Mouse (Mus musculus) lung, embryonic 14.5 days (tissue): ENCODE measurements at regions not wholly inside any gene's neighbourhood (a gene's known extent, or its start where the extent isn't known, plus 50 kb on each side); places are given as distances from the start of the nearest gene placed in this dataset.

Experiments used
- ATAC-seq: fragments of 200-750 bp; cut with Nextera tagmentation; 2 replicates; pipeline ENCODE4 v1.8.0; 2017; ENCODE audit warnings: mild to moderate bottlenecking, moderate TSS enrichment, moderate library complexity; ENCODE audit not compliant: insufficient read depth
- DNase-seq: peaks from one replicate; pipeline ENCODE4 v3.0.0-alpha.2; 2015
- H3K27ac ChIP-seq: fragments of 300-500 bp; sonication (generic); 2 replicates; pipeline ENCODE4 v1.5.1; 2014; ENCODE audit warnings: low read depth, mild to moderate bottlenecking, moderate library complexity
- H3K27me3 ChIP-seq: fragments of 300-500 bp; sonication (generic); 2 replicates; pipeline ENCODE4 v1.6.1; 2014; ENCODE audit warnings: low read length, control low read depth; ENCODE audit not compliant: insufficient read depth
- H3K36me3 ChIP-seq: fragments of 300-500 bp; sonication (generic); 2 replicates; pipeline ENCODE4 v1.6.1; 2014; ENCODE audit warnings: control low read depth; ENCODE audit not compliant: insufficient read depth
- H3K4me1 ChIP-seq: fragments of 300-500 bp; sonication (generic); 2 replicates; pipeline ENCODE4 v1.6.1; 2014; ENCODE audit warnings: antibody characterized with exemption, control low read depth; ENCODE audit not compliant: insufficient read depth
- H3K4me2 ChIP-seq: fragments of 300-500 bp; sonication (generic); 2 replicates; pipeline ENCODE4 v1.6.1; 2014; ENCODE audit warnings: mild to moderate bottlenecking
- H3K4me3 ChIP-seq: fragments of 300-500 bp; sonication (generic); 2 replicates; pipeline ENCODE4 v1.5.1; 2014; ENCODE audit warnings: low read depth, low read length
- H3K9ac ChIP-seq: fragments of 300-500 bp; sonication (generic); 2 replicates; pipeline ENCODE4 v1.6.1; 2014
- H3K9me3 ChIP-seq: fragments of 300-500 bp; sonication (generic); 2 replicates; pipeline ENCODE4 v1.6.1; 2016; ENCODE audit warnings: low read depth, low read length, control low read depth
- CTCF ChIP-seq: IDR thresholded peaks from 2 replicates; pipeline ENCODE4 v1.5.1; 2016; ENCODE audit warnings: antibody characterized with exemption, low read depth
- WGBS: fragments of 180-500 bp; shearing (Covaris S2); extraction: QIAGEN DNeasy Blood & Tissue Kit; methylation state at CpG from one replicate; pipeline ENCODE4 v1.1.7; 2014; 5-methylcytosine and 5-hydroxymethylcytosine counted together

GRCm38 (mm10) chr8:128261367-128261766 lies 97.0 kb upstream of the Nrp1 start:
- TF ChIP-seq CTCF, result no peak
- no peak for ATAC-seq
- 92% methylated on average over 3 of the region's 3 CpGs for WGBS

GRCm38 (mm10) chr8:128263251-128263947 lies 95.0 kb upstream of the Nrp1 start:
- H3K4me3 ChIP-seq, result no peak overlapping the region
- no peak overlapping the region for H3K9ac ChIP-seq
- H3K27ac ChIP-seq, result peak overlapping the region; percentile 65; the same call in 1 of the 2 replicates
- peak; percentile 62 for ATAC-seq
- 30% methylated on average over 9 of the region's 9 CpGs for WGBS
- H3K27me3 ChIP-seq, result no peaks in the 10 kb centered on the region
- H3K4me2 ChIP-seq, result no peak overlapping the region
- peaks cover 33% of the 10 kb centered on the region for H3K4me1 ChIP-seq
- no peak for TF ChIP-seq CTCF
- no peaks in the 10 kb centered on the region for H3K36me3 ChIP-seq
- peak; percentile 84 for DNase-seq
- H3K9me3 ChIP-seq, result no peaks in the 10 kb centered on the region

More at GRCm38 (mm10) chr8:128261367-128261766, 97.0 kb upstream of the Nrp1 start:
- no peaks in the 10 kb centered on the region for H3K9me3 ChIP-seq
- no peak overlapping the region for H3K4me2 ChIP-seq
- no peak overlapping the region for H3K4me3 ChIP-seq
- peaks cover 14% of the 10 kb centered on the region for H3K4me1 ChIP-seq
- H3K27ac ChIP-seq, result no peak overlapping the region
- no peak for DNase-seq
- no peaks in the 10 kb centered on the region for H3K27me3 ChIP-seq
- no peaks in the 10 kb centered on the region for H3K36me3 ChIP-seq
- H3K9ac ChIP-seq, result no peak overlapping the region

GRCm38 (mm10) chr8:128267261-128267660 lies 91.1 kb upstream of the Nrp1 start:
- H3K4me1 ChIP-seq, result peaks cover 37% of the 10 kb centered on the region
- H3K9me3 ChIP-seq, result no peaks in the 10 kb centered on the region
- no peaks in the 10 kb centered on the region for H3K36me3 ChIP-seq
- peak overlapping the region; percentile 59 for H3K27ac ChIP-seq
- H3K27me3 ChIP-seq, result no peaks in the 10 kb centered on the region
- DNase-seq (peak; percentile 56), ATAC-seq (peak; percentile 35; the same call in 1 of the 2 replicates)
- H3K4me2 ChIP-seq, result no peak overlapping the region
- no peak for TF ChIP-seq CTCF
- no peak overlapping the region for H3K4me3 ChIP-seq
- 28% methylated on average over 4 of the region's 4 CpGs for WGBS
- H3K9ac ChIP-seq, result no peak overlapping the region

DNA sequence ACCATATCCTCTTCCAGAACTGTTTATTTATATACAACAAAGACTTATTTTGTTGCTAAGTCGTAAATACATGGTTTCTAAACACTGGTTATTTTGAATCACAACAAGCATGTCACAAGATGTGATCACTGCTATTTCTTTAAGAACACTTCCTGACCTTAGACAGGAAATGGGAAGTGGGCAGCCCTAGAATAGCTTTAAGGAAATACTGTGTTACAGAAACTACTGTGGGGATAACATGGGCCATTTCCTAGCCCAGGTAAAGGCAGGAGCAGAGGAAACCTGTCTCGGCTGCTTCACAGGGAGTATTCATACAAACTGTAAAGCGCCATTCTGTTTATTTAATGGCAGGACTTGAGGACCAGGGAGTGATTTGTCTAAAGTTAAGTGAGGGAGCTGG lies 90.4 kb upstream of the Nrp1 start:
- Histone ChIP-seq H3K27me3 (no peaks in the 10 kb centered on the region), H3K9me3 (no peaks in the 10 kb centered on the region), H3K4me1 (peaks cover 45% of the 10 kb centered on the region), H3K36me3 (no peaks in the 10 kb centered on the region), H3K27ac (peak overlapping the region; percentile 63; the same call in 1 of the 2 replicates), H3K9ac (no peak overlapping the region), H3K4me3 (no peak overlapping the region), H3K4me2 (0 out of 2 replicates have a peak overlapping the region, but pooled peaks have one; percentile 13)
- WGBS, result 46% methylated on average over 3 of the region's 3 CpGs
- TF ChIP-seq CTCF, result no peak
- DNase-seq, result peak; percentile 51
- no peak for ATAC-seq

GRCm38 (mm10) chr8:128269546-128269945 lies 88.9 kb upstream of the Nrp1 start:
- no peak for TF ChIP-seq CTCF
- ATAC-seq (no peak), DNase-seq (no peak)
- WGBS, result 84% methylated on average over 1 of the region's 1 CpGs
- Histone ChIP-seq H3K4me1 (peaks cover 35% of the 10 kb centered on the region), H3K9me3 (no peaks in the 10 kb centered on the region), H3K36me3 (no peaks in the 10 kb centered on the region), H3K27ac (no peak overlapping the region), H3K4me3 (no peak overlapping the region), H3K4me2 (no peak overlapping the region), H3K27me3 (no peaks in the 10 kb centered on the region), H3K9ac (no peak overlapping the region)

DNA sequence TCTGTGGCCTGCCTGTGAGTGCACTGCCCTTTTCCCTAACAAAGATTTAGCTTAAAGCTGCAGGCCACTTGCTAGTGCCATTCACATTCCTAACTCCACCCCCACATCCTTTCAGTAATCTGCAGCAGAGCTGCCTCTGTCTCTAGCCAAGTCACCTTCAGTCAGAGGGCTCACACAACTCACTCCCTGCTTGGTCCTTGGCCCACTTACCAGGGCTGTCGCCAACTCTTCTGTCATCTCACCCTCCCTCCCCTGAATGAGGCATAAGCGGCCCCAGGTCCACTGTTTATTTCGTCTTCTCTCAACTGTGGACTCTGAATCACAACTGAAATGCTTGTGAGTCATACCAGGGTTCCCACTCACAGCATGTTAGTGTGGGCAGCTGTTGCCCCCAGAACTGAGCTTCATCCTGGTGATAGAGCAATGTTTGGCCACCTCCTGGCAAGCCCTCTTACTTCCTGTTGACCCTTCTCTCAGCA lies 85.5 kb upstream of the Nrp1 start:
- Histone ChIP-seq H3K4me1 (peaks cover 19% of the 10 kb centered on the region), H3K9ac (no peak overlapping the region), H3K4me3 (no peak overlapping the region), H3K27me3 (no peaks in the 10 kb centered on the region), H3K36me3 (no peaks in the 10 kb centered on the region), H3K27ac (peak overlapping the region; percentile 19), H3K9me3 (no peaks in the 10 kb centered on the region), H3K4me2 (no peak overlapping the region)
- ATAC-seq (peak; percentile 58), DNase-seq (peak; percentile 62)
- 12% methylated on average over 3 of the region's 3 CpGs for WGBS
- TF ChIP-seq CTCF, result no peak

DNA sequence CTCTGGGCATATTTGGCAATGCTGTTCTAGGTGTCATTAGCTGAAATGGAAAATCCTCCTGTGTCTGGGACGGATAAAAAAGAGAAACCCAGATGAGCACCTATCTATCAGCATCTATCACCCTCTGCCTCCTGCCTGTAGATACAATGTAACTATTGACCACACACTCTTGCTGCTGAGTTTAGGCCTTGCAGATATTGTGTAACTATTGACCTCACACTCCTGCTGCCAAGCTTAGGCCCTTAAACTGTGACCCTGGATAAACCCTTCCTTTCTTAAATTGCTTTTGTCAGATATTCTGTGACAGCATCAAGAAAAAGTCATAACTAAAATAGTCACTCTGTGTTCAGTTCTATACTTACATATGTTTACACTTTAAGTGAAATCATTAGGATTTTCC lies 81.9 kb upstream of the Nrp1 start:
- 63% methylated on average over 1 of the region's 1 CpGs for WGBS
- ATAC-seq (no peak), DNase-seq (no peak)
- Histone ChIP-seq H3K4me3 (no peak overlapping the region), H3K27me3 (no peaks in the 10 kb centered on the region), H3K4me1 (peaks cover 11% of the 10 kb centered on the region; the same call in 1 of the 2 replicates), H3K9me3 (no peaks in the 10 kb centered on the region), H3K9ac (no peak overlapping the region), H3K36me3 (no peaks in the 10 kb centered on the region), H3K27ac (no peak overlapping the region), H3K4me2 (no peak overlapping the region)
- TF ChIP-seq CTCF, result no peak
